Mouse (Mus musculus) thymus, postnatal 10 days (tissue): ENCODE measurements around the gene Dqx1.

Source experiments
- DNase-seq, 2 experiments: peaks; one replicate each; pipeline ENCODE4 v3.0.0; 2021; ENCODE audit warnings: low spot score in 2 of 2

Gene Dqx1

DNA sequence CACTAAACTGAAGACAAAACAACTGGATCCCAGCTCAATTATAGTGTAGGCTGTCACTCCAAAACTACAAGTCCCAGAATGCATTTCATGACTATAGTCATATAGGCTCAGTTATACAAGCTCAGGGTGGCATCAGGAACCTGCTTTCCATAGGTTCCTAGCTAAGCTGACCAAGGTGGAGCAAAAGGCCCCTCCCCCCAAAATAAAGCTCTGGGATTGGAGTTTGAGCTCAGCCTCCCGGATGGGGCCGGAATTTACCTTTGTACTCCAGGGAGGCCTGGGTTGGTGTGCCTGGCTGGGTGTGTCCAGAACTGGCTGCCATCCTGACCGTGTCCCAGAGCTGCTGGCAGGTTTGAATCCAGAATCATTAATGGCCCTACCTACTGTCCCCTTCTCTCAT, at the start of gene Dqx1:
TSS of gene Dqx1 (plus strand) at position 55 of the 400 bp plus-strand sequence.
- no peak for DNase-seq

DNA sequence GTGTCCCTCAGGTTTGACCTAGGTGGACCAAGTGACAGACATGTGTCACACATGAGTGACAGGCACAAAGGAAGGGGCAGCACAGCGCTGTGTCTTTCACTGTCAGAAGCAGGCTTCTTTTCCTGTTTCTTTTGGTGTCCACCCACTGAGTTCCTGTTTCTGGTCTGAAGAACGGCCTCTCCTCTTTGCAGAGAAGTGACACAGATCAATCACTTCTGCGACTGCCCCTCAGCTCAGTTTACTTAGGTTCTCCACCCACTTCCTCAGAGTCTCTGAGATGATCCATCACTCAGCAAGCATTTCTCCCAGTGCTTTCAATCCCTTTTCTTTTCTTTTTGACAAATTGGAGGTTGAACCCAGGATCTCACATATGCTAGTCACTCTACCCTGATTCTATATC, 49.0 kb upstream of the Dqx1 start:
- DNase-seq, result no peak

DNA sequence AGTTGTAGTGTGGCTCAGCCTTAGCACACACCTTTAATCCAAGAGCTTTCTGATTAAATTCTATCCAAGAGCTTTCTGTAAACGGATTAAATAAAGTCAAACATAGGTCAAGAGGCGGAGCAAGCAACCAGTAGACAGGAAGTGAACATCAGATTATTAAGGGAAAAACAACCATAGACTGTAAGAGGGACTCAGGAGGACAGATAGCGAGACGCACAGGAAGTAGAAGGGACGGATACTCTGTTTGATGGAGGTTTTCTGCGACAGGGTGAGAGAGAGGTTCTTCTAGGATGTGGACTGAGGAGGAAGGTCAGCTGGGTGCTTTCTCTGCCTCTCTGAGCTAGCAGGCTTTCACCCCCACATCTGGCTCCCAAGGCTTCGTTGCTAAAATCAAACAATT, 47.6 kb upstream of the Dqx1 start:
- DNase-seq, result no peak

DNA sequence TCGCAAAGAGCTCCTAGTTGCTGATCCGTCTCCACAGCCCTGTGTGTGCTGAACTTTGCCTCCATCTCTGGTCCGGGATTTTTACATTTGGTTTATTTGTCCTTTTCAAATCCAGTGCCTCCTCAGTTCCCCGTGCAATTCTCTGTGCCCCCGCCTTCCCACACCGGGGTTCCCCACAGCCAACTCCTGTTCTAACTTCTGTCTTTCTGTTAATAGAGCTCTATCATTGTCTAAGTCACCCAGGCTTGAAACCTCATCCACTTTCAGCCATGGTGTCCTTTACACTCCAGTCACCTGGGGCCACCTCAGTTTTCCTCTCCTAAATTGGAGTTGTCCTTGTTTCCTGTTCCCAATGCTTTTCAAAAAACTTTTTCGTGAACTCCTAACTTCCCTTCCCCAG, 46.4 kb upstream of the Dqx1 start:
- DNase-seq, result no peak

DNA sequence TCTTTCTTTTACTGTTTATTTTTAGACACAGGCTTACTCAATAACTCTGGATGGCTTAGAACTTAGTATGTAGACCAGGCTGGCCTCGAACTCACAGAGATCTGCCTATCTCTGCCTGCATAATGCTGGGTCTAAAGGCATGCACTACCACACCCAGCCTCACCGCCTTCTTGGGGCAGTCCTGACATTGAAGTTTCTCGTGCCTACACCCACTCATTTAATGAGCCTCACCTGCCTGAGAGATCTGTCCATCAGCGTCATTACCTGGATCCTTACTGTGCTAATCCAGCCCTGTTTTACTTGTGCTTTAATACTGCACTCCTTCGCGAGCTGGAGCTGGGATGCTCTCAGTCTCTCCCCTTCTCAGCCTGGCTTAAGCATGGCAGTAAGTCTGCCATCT, 45.9 kb upstream of the Dqx1 start:
- DNase-seq, result no peak

DNA sequence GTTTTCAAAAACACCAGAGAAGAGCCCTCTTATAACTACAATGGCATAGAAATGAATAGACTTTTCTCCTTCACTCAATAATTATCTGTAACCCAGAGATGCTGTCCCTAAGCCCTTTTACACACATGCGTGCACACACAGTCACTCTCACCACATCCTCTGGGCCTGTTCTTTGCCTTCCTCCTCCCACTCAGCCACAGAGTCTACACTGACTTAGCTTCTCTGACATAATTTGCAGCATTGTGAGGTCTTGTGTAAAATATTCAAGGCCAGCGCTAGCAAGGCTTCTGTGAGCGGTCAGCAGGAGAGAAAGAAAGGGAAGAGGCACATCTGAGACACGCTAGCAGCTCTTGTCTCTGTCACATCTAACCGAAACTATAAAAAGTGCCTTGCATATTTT, 44.2 kb upstream of the Dqx1 start:
- no peak for DNase-seq

DNA sequence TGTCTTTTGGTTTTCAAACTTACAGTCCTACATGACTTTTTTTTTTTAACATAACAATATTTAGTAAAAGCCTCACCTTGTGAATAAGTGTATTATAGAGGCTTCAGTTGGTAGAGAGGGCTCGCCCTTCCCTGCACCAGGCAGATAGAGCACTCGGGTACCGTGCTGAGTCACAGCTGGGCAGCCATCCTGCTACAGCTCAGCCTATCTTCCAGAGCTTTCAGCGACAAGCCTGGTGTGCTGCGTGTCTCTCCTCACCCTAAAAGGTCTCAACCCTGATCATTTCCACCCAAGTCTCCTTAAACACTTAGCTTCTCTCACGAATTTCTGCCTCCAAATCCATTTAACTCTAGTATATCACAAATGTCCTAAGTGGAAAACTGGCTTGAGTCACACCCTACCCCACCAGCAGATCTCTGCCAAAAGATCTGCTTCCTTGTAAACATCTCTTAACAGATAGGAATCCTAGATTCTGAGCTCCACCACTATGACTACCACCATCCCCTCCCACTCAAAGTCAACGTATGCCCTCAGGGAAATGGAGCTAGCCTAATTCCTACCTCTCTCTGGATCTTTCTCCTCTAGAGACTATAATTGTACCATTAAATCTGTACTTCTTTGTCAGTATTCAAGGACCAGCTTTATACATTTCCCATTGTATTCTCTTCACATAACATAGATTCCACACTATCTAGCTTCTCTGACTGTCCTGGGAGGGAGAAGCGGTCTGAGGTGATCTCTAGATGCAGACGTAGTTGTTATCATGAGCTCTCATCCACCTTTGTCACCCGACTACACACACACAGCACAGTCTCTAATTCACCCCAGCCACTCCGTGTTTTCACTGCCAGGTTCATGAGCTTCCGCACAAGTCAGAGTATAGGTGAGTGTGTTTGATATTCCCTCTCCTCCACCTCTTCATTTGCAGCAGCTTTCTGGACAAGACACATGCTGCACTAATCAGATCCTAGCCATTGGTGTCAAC, 42.9 kb upstream of the Dqx1 start:
- no peak for DNase-seq

DNA sequence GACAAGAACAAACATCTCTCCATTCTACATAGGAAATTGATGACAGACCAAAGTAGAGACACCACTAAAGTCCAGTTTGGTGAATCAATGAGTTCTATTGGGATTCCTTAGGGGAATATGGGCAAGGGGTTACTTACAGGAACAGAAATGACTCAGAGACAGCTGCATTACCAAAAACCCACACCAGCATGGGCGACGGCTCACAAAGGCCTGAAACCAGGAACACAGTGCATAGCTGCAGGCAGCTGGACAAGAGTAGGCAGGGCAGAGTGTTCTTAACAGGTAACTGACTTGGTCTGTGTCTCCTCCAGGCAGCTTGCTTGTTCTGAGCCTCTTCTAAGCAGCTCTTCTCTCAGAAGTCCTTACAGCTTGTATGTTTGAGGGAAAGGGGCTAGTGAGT, 41.9 kb upstream of the Dqx1 start:
- DNase-seq, result no peak

DNA sequence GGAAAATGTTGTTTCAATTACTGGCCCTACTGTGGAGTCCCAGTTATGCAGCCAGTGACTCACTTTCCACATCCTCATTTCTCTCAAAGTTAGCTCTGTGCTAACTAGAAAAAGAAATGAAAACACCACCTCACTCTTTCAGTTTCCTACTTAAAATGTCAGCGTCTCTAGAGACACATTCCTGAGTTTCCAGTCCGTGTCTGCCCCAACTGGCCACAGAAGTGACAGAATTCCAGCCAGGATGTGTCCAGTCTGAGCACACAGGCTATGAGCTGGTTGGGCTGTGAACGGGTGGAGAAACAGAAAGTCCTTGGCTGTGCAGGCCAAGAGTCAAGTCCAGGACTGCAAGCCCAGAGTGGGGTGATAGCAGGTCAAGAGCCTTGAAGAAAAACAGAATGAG, 40.5 kb upstream of the Dqx1 start:
- DNase-seq, result no peak

DNA sequence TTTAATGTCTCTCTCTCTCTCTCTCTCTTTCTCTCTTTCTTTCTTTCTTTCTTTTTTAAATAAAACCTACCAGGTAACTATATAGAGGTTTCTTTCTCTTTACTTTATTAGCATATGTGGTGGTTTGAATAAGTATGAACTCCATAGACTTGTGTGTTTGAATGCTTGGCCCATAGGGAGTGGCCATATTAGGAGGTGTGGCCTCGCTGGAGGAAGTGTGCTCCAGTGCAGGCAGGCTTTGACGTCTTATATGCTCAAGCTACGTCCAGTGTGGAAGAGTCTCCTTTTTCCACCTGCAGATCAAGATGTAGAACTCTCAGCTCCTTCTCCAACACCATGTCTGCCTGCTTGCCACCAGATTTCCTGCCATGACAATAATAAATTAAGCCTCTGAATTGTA, 38.6 kb upstream of the Dqx1 start:
- DNase-seq, result no peak

DNA sequence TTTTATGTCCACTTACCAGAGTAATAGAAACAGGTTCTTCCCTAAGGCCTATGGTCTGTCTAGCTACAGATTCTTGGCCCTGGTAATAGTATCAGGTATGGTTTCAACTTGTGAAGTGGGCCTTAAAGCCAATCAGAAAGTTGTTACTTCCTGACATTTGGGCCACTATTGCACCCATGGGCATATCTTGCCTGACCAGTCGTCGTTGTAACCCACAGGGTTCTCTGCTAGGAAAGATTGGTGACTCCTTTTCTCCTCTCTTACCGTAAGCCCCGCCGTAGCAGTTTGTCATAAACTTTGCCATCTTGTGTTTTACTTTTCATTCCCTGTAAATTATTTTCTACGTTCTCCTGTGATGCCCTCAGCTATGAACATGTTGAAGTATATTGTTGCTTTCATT, 37.5 kb upstream of the Dqx1 start:
- DNase-seq, result no peak

DNA sequence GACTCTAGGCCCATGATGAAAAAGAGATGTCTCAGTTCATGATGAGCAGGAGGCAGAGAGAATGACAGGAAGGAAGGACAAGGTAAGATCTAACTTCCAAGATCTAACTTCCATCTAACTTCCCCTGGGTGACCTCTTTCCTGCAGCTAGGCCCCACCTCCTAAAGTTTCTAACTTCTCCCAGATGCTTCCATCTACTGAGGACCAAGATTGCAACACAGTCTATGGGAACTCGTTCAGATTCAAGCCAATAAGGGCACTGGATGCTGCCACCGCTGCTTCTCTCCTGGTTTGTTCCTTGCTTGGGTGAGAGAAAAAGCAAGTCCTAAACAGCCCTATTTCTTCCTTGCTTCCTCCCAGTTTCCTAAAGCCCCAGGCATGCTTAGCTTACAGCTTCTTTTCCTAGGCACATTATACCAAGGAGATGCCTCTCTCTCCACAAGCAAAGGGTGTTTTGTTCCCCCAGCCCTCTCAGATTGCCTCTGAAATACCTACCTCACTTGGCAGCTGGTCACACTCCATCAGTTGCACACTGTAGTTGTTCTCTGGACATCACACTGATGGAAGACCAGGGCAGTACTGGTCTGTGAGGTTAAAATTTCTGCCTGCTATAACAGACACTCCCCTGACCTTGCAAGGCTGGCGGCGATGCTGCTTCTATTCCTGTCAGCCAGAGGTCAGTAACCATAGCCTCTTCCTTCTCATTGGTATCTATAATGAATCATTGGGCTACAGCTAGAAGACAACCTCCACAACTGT, 36.6 kb upstream of the Dqx1 start:
- DNase-seq, result no peak

DNA sequence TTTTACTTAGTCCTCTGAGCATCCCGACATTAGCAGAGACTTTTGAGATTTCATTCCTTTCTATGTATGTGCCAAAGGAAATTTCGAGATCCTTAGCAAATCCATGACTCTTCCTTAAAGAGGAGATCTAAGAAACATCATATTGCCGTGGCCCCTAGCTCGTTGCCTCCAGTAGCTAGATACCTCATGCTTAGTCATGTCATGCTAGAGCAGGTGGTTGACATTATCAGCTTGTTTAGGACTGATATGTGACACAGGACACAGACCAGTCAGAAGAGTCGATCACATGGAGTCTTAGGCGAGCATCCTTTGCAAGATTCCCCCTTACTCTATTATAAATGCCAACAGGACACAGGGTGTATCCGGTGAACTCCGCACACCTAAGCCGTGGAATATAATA, 34.6 kb upstream of the Dqx1 start:
- DNase-seq, result no peak

DNA sequence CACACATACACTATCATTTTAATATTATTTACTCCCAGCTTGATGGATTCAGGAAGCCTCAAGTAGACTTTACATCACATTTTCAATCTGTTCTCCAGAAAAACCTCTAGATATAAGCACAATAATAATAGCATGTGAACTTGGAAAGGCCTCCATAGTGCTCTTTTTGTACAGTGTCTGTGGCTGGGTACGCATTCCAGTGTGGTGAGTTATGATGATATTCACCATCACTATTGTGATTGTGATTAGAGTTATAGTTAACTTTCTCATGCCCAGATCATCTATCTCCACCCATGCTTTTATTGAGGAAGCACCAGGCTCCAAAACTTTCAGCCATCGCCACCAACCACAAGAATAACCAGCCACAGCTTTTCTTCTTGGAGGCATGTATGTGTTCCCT, 33.9 kb upstream of the Dqx1 start:
- DNase-seq, result no peak

DNA sequence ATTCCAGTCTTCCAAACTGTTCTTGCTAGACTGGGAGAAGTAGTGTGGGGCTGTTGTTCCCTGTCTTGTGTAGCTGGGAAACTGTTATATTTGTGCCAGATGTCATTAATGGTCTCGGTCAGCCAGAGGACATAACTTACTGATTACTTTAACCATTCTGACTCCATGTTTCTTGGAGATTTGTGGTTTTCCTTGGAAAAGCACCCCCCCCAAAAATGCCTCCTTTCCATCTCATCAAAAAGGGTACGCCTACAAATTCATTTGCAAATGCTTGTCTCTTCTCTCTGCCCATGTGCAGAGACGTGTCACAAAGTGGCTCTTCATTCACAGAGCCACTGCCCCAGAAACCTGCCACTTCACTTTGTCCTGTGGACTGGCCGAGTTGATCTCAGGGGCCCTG, 33.2 kb upstream of the Dqx1 start:
- DNase-seq, result no peak

DNA sequence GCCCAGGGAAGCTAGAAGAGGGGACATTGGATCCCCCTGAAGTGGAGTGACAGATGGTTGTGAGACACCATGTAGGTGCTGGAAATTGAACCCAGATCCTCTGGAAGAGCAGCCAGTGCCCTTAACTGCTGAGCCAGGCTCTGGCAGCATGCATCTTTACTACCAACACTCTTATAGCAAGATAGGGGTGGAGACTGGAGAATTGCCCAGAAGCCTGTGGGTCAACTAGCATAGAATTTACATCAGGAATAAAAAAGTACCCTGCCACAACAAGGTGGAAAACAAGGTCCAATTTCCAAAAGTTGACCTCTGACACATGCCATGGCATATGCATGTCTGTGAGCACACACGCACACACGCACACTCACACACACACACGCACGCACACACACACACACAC, 32.4 kb upstream of the Dqx1 start:
- no peak for DNase-seq

DNA sequence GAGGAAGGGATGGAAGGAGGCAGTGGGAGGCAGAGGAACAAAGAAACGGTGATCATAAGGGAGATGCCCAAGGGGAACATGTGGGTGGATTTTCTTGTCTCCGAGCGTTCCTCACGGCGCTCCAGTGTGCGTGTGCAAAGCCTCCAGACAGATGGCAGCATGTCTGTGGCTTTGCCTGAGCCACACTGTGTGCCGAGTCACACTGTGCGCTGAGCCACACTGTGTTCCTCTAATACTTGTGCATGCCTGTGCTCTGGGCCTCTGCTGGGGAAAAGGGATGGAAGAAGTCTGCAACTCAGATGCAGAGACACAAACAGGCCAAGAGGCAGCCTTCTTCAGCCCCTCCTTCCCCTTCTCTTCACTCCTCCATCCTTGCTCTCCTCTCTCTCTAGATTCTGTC, 30.4 kb upstream of the Dqx1 start:
- no peak for DNase-seq

DNA sequence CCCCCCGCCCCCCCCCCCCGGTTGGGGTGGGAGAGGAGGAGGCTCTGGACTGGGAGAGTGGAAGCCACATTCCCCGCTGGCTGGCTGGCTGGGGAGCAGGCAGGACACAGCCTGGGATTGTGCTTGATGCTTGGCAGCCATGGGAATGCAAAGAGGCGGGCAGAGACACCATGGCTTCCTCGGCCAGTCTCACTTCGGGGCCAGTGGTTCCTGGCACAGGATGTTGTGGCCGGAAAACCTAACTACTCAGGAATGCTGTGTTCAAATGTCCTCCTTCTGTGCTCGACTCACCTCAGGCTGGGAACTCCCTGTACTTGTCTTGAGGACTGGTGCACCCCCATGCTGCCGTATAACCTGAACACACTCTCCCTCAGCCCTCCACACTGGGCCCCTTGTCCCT, 29.9 kb upstream of the Dqx1 start:
- DNase-seq, result no peak

DNA sequence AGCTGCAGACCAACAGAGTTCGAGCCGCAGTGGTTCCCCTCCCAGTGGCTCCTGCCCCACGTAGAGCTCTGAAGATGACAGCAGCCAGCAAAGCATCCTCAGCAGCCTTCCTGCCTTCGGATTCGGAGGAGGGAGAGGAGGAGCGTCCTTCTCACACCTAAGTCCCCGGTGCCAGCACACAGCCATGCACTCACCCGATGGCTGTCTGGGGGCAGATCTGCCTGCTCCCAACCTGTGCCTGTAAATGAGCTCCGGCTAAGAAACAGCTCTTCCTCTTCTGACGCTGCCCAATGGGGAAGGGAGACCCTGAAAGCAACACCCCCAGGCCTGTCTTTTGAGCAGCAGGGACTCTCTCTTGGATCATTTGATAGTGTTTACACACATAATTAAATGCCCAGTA, 27.9 kb upstream of the Dqx1 start:
- no peak for DNase-seq

DNA sequence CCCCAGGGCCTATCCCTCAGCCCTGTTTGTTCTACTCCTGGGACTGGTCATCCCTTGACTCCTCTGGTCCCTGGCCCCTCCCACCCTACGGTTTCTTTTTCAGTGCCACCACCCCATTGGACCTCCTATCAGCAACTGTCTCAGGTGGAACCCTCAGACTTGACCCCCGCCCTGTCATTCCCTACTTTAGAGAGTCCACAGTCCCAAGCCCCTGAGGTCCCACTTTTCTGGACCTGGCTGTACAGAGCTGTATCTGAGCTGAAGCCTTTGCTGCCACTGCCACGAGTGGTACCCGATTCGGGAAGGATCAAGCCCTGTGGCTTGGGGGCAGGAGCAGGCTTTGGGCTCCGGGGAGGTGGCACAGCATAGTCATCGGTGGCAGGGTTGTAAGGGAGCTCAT, 26.5 kb upstream of the Dqx1 start:
- DNase-seq, result no peak

DNA sequence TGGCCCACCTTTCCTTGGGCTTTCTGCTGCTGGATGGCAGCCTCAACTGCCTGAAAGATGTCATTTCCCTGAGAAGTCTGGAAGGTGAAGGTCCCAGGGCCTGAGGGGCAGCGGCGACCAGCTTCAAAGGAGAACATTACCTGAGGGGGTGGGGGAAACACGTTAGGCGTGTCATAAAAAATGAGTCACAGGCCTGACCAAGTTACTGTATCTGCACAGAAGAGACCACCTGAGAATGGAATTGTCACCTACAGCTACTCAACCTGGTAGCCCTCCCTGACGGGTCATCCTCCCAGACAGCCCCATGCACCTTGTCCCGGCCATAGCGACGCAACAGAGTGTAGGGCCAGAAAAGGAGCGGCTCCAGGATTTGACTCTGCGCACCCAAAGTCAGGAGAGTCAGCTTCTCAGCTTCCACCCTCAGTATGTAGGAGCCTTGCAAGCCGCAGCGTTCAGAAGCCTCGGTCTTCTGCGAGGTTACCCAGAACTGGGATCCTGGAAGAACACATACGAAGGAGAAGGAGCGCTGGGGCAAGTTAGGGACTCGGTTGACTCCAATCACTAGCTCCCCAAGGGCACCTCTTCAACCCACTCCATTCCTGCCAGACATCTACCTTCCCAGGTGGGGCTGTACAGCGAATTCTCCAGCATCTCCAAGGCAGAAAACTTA, 25.6 kb upstream of the Dqx1 start:
- no peak for DNase-seq

DNA sequence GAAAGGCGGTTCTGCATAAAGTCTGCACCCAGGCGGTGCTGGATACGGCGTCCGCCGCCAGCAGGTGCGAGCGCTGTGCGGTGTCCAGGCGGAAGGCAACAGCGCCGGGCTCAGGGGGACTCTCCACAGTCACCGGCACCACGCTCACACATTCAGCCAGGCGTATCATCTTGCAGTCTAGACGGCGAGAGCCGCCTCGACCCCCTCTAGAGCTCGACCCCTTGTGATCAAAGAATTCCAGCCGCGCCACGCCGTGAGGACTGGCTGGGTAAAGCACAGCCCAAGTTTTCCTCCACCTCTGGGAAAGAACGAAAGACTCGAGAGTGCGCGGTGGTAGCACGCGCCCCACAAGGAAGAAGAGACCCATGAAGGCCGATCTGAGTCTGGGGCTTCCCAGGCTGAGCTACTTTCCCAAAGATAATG, 24.9 kb upstream of the Dqx1 start:
- DNase-seq, result peak; percentile 27 to 36
